Mouse (Mus musculus): ENCODE data around the gene Ddc. TPM values are rescaled to one million over a fixed set of nuclear protein-coding genes. Genes with fewer than 3 reads are reported as not detected.

Gene Ddc
- total RNA-seq, 1 experiment from 2014 or later: 0.35 TPM

DNA sequence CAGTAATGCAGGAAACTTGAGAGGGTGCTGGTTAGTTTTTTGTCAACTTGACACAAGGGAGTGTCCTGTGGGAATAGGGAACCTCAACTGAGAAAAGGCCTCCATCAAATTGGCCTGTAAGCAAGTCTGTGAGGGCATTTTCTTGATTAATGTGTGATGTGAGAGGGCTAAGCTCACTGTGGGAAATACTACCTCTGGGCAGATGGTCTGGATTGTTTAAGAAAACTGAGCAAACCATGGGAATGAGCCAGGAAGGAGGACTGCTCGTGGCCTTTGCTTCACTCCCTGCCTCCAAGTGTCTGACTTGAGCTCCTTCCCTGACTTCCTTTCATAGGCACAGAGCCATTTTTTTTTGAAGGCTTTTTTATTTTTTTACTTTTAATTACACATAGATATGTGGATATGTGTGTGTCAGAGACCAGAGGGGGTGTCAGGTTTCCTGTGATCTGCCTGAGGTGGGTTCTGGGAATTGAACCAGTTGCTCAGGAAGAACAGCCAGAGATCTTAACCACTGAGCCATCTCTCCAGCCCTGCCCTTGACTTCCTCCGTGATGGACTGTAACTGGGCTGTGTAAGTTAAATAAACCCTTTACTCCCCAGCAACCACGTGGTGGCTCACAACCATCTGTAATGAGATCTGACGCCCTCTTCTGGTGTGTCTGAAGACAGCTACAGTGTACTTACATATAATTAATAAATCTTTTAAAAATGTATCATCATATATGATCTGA, 44.0 kb downstream of the Ddc start:
- ATAC-seq (ENCODE audit: extremely low read depth, insufficient number of reproducible peaks, low FRiP score, poor library complexity, severe bottlenecking): no peak

- ATAC-seq (ENCODE audit: extremely low read depth, insufficient number of reproducible peaks, low FRiP score, poor library complexity, severe bottlenecking): no peak
These were observed 45.9 kb downstream of the Ddc start for GRCm38 (mm10) chr11:11851957-11852505.

GRCm38 (mm10) chr11:11850476-11851267, 47.3 kb downstream of the Ddc start:
- no peak for ATAC-seq (ENCODE audit: extremely low read depth, insufficient number of reproducible peaks, low FRiP score, poor library complexity, severe bottlenecking)

DNA sequence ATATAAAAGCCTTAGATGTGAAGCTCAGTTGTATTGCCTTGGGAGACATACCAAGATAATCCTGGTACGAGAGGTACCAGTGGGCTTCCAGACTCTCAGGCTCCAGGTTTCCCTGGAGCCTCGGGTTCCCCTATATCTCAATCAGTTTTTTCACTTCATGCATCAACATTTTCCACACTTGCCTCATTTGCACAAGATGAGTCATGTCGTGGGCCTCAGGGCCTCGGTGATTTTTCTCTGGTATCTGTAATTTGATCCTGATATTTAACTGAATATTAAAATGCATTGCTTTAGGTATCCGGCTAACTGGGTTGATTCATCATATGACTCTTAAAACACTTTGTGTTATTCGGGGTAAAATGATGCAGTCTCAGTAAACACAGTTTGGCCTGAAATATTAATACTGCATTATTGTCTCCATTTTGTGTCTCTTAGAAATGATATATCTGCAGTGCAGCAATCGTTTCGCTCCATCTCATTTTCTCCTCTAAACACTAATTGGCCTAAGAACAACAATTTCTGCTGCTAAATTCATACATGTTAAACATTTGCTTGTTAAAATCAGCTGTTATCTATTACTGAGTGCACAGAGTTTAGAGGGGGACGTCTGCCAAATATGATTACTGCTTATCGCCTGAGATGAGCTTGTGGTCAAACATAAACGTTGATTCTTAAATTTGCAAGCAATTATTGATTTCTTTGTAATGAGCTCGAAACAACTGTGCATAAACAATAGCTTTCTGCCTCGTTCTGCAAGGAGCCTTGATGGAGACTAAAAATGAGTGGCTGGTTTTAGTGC, 48.2 kb downstream of the Ddc start:
- ATAC-seq (ENCODE audit: extremely low read depth, insufficient number of reproducible peaks, low FRiP score, poor library complexity, severe bottlenecking): no peak

DNA sequence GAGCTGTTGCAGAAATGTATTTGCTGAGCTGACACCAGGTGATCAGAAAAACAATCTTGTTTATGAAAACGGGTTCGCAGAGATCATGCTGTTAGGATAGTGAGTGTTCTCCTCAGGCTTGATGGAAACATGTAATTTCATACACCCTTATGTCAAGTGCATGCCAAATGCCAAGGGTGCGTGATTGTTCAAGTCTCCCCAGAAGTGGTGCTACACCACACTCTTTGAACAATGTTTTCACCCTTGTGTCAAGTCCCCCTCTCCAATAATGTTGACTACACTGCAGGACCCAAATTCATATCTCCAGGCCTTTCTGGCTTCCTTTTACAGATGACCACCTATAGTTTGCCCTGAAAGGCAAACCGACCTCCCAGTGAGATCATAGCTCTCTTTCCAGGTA, 49.5 kb downstream of the Ddc start:
- no peak for ATAC-seq (ENCODE audit: extremely low read depth, insufficient number of reproducible peaks, low FRiP score, poor library complexity, severe bottlenecking)

GRCm38 (mm10) chr11:11845044-11845443, 52.9 kb downstream of the Ddc start:
- ATAC-seq (ENCODE audit: extremely low read depth, insufficient number of reproducible peaks, low FRiP score, poor library complexity, severe bottlenecking): no peak

- no peak for ATAC-seq (ENCODE audit: extremely low read depth, insufficient number of reproducible peaks, low FRiP score, poor library complexity, severe bottlenecking)
These were observed 53.5 kb downstream of the Ddc start for GRCm38 (mm10) chr11:11844367-11844971.

DNA sequence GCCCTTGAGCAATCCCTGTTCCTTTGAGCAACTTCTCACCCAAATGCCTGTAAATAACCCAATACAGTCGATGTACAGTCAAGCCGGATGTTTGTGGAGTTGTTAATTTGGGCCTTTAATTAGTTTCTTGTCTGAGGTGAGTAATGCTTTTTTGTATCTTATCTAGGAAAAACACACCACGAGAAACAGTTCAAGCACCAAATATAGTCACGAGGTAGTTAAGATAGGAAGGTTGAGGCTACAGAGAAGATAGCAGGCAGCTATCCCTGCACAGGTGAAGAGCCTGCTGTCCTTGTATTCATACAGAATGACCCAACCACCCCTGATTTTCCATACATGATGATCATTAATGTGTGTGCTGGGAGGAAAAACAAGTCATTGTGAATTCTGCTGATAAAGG, 56.4 kb downstream of the Ddc start:
- ATAC-seq (ENCODE audit: extremely low read depth, insufficient number of reproducible peaks, low FRiP score, poor library complexity, severe bottlenecking): no peak

DNA sequence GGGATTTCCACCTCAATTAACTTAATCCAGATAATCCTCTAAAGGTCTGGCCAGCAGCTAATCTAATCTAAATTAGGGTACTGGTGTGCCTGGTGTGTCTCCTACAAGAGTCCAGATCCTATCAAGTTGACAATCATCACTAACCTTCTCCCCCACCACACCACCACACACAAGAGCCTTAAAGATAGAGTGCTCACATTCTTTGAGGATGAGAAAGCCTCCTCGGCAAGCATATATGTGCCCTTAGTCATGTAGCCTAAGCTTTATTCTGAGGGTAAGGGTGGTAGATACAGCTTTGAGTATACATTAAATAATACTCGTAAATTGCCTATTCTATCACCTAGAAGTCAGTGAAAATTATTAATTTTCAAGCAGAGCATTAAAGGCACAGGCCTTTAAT, 57.2 kb downstream of the Ddc start:
- no peak for ATAC-seq (ENCODE audit: extremely low read depth, insufficient number of reproducible peaks, low FRiP score, poor library complexity, severe bottlenecking)

GRCm38 (mm10) chr11:11839874-11840273, 58.1 kb downstream of the Ddc start:
- ATAC-seq (ENCODE audit: extremely low read depth, insufficient number of reproducible peaks, low FRiP score, poor library complexity, severe bottlenecking): no peak

DNA sequence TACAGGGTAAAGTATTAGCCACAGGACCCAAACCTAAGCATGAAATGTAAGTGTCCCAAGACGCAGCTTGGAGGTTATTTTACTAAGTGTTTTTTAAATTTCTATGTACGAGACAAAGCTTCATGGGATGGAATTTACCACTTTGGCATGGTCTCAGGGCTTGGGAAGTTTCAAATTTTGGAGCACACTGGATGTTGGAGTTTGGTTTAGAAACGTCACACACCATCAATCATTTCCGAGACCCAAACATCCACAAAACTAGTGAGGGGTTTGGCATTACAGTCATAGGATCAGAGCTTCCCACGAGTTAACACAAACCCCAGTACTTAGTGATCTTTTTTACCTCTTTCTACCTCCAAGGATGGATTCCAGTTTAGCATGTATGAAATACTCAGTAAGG, 60.6 kb downstream of the Ddc start:
- no peak for ATAC-seq (ENCODE audit: extremely low read depth, insufficient number of reproducible peaks, low FRiP score, poor library complexity, severe bottlenecking)

- ATAC-seq (ENCODE audit: extremely low read depth, insufficient number of reproducible peaks, low FRiP score, poor library complexity, severe bottlenecking): no peak
These were observed 61.1 kb downstream of the Ddc start for GRCm38 (mm10) chr11:11836713-11837370.

DNA sequence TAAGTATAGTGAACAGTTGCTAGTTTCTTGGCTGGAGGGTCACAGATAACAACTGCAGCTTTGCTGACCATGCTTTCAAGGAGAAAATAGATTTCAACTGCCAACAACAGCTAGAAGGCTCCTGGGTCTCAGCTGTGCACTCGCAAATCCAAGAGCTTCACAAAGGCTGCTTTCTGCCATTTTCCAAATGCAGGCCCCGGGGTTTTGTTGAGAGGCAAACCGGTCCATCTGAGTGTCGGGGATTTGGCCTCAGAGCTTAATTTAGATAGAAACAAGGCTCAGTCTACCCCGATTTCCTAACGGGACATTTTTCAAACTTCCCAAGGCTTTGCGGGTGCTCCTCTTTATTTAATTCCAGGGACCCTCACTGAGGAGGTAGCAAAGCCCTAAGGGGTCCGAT, 61.7 kb downstream of the Ddc start:
- no peak for ATAC-seq (ENCODE audit: extremely low read depth, insufficient number of reproducible peaks, low FRiP score, poor library complexity, severe bottlenecking)

DNA sequence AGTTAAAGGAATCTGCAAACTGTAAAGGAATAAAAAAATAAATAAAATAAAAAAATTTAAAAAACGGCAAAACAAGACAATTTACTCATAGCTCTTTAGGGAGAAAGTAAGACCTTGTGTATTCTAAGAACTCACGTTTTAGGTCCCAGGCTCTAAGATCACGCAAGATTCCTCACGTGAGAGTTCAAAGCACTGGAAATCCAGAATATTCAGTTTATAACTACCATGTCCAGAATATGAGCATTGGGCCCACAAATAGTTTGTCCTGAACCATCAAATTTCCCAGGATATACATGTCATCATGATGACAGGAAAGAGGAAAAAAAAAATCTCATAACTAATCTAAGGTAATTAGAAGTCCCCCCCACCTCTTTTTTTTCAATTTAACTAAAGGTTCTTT, 62.2 kb downstream of the Ddc start:
- ATAC-seq (ENCODE audit: extremely low read depth, insufficient number of reproducible peaks, low FRiP score, poor library complexity, severe bottlenecking): no peak

DNA sequence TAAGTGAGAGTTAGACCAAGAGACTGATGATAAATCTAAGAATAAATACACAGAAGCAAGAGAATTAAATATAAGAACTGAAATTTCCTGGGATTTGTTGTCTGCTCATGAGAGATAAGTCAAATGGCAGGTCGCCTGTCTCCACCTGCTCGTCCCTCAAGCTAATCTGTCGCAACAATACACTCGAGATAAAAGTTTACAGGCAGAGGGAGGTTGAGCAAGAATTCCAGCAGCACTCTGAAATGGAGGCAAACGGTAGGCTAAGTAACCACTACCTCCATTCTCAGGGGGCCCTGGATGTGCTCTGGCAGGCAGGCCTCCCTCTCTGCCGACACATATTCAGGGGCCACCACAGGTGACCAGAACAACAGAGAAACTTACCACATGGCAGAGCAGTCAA, 62.6 kb downstream of the Ddc start:
- no peak for ATAC-seq (ENCODE audit: extremely low read depth, insufficient number of reproducible peaks, low FRiP score, poor library complexity, severe bottlenecking)

GRCm38 (mm10) chr11:11833100-11833499, 64.8 kb downstream of the Ddc start:
- ATAC-seq (ENCODE audit: extremely low read depth, insufficient number of reproducible peaks, low FRiP score, poor library complexity, severe bottlenecking): no peak

- no peak for ATAC-seq (ENCODE audit: extremely low read depth, insufficient number of reproducible peaks, low FRiP score, poor library complexity, severe bottlenecking)
These were observed 65.2 kb downstream of the Ddc start for GRCm38 (mm10) chr11:11832755-11833084.

DNA sequence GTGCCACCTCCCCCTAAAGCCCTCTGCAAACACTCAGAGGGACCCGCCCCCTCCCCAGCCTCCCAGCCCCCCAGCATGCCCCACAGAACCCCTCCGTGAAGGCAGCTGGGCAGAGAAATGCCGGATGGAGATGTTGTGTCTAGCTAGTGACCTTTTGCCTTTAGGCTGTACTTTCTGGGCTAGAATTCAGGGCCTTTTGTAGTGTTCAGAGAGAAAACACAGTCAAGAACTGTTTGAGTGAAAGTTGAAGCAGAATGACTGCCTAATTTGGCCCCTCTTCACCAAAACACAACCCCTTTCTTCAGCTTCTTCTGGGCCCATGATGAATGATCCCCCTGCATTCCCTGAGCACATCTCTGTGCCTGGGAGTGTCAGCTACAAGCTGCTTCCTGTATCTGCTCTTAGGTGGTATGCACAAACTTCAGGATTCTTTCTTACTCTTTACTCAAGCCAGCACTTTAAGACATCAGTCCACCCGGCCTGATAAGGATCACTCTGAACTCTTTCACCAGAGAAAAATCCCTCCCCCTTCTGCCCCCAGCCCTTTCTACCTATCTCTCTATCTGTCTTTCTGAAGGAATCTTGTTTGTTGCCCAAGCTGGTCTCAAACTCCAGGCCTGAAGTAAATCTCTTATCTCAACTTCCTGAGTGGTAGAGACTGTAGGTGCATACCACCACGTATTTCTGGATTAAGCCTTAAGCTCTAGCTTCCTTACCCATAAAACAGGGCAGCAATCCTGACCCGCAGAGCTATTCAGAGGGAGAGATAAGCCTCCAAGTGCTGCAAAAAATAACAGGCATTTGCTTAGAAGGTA, 65.8 kb downstream of the Ddc start:
- no peak for ATAC-seq (ENCODE audit: extremely low read depth, insufficient number of reproducible peaks, low FRiP score, poor library complexity, severe bottlenecking)

All from neutrophil, adult 5-6 weeks (primary cell).